Mouse (Mus musculus) cerebellum, adult 2 months (tissue): ENCODE data around the gene Atad1.

Experiments
- CTCF ChIP-seq: fragments of 200-500 bp; IDR thresholded peaks from 2 replicates; pipeline ENCODE4 v1.5.1; 2011; ENCODE audit warnings: low read depth, mild to moderate bottlenecking, control low read depth, low read length, moderate library complexity, borderline replicate concordance; ENCODE audit not compliant: insufficient read depth
- POLR2A ChIP-seq: fragments of 200-500 bp; IDR thresholded peaks from 2 replicates; pipeline ENCODE4 v1.6.1; 2011; ENCODE audit warnings: low read length, control low read depth, borderline replicate concordance; ENCODE audit not compliant: insufficient read depth

DNA sequence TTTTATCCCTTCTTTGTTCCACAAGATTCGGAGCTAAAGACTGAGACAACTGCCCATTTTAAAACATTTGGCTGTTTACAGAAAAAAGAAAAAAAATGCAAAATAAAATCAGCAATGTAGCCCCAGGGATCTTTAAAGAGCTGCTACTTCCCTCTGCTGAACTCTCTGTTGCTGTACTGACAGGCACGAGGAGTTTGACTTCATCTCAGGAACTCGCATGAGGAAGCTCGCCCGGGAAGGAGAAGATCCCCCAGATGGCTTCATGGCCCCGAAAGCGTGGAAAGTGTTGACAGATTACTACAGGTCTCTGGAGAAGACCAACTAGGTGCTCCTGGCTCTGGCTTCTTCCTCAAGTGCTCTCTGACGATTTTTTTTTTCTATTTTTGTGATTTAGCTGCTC, 74.3 kb downstream of the Atad1 start:
- no peak for TF ChIP-seq CTCF
- TF ChIP-seq POLR2A, result no peak
